Mouse (Mus musculus): ENCODE measurements around the gene Anks1b. TPM values are rescaled to one million over a fixed set of nuclear protein-coding genes. Genes with fewer than 3 reads are reported as not detected.

The Anks1b gene
- polyA plus RNA-seq, 1 experiment from 2014 or later = 1.5 TPM

DNA sequence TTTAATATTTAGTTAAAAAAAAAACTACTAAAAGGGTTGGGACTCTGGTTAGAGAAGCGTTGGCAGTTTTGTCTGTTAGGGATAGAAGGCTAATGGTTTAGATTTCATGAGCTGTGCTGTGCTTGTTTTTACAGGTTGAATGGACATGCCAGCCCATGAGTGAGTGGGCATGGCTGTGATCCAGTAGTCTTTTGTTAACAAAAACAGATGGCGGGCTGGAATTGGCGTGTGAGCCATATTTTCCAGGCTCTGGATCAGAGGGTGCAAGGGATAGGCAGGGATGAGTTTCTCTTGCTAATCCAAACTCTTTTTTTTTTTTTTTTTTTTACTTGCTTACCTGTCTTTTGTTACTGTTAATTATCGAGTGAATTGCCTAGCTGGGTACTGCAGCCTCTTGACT, 38.6 kb downstream of the Anks1b start:
- Histone ChIP-seq H3K4me1 (ENCODE audit: control insufficient read depth, insufficient read depth, low read length) (no peaks in the 10 kb centered on the region), H3K9ac (replicated peaks; ENCODE audit: low read depth, low read length) (no peak overlapping the region), H3K4me3 (ENCODE audit: low read depth, low read length) (no peak overlapping the region), H3K36me3 (ENCODE audit: control insufficient read depth, insufficient read depth, low read length) (no peaks in the 10 kb centered on the region), H3K27ac (ENCODE audit: low read length) (no peak overlapping the region), H3K9me3 (ENCODE audit: control insufficient read depth, low read depth, low read length) (no peaks in the 10 kb centered on the region), H3K27me3 (ENCODE audit: control insufficient read depth, insufficient read depth, low read length) (no peaks in the 10 kb centered on the region), H3K4me2 (replicated peaks; ENCODE audit: low read depth, low read length) (no peak overlapping the region)
- WGBS = 83% methylated on average over 4 of the region's 4 CpGs
- no peak for ATAC-seq (ENCODE audit: insufficient number of reproducible peaks, insufficient read depth, low FRiP score, low read depth)

DNA sequence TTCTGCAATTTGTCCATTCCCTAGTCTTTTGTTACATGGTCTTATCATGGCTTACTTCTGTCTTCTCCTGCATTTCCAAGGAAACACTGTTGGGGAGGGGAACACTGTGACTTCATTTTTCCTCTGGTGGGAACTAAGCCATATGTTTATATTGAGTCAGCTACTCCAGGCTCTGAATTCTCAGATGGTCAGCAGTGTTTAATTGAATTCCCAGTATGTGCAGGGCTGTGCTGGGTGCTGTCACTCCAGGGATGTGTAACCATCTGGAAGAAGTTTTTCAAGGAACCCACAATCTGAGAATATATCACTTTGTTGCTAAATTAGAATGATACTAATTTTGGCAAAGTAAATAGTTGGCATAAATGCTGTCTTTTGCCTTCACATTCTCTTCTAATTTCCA, 39.9 kb downstream of the Anks1b start:
- H3K27me3 ChIP-seq (ENCODE audit: control insufficient read depth, insufficient read depth, low read length) = no peaks in the 10 kb centered on the region
- H3K36me3 ChIP-seq (ENCODE audit: control insufficient read depth, insufficient read depth, low read length) = no peaks in the 10 kb centered on the region
- H3K9me3 ChIP-seq (ENCODE audit: control insufficient read depth, low read depth, low read length) = no peaks in the 10 kb centered on the region
- H3K4me3 ChIP-seq (ENCODE audit: low read depth, low read length) = no peak overlapping the region
- ATAC-seq (ENCODE audit: insufficient number of reproducible peaks, insufficient read depth, low FRiP score, low read depth) = 0 out of 2 replicates have a peak, but pooled peaks have one; percentile 28
- no peak overlapping the region for H3K9ac ChIP-seq (replicated peaks; ENCODE audit: low read depth, low read length)
- H3K27ac ChIP-seq (ENCODE audit: low read length) = no peak overlapping the region
- H3K4me1 ChIP-seq (ENCODE audit: control insufficient read depth, insufficient read depth, low read length) = no peaks in the 10 kb centered on the region
- H3K4me2 ChIP-seq (replicated peaks; ENCODE audit: low read depth, low read length) = no peak overlapping the region

DNA sequence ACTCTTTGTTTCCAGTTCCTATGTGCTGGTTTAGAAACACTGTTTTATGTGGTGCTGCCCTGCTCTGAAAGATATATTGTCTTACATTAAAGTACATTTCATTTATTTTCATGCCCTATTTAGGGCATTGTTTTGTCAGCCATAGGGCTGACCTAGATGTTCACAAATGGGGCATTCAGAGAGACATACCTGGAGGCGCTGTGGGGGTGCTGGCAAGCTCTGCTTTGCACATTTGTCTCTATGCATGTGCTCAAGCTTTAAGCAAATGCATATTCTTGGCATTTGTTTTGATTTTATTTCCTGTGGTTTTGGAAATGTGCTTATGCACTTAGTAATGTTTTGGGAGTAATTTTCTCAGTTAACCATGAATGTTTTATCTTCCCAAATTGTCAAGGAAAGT, 43.8 kb downstream of the Anks1b start:
- 69% methylated on average over 1 of the region's 1 CpGs for WGBS
- no peak overlapping the region for H3K27ac ChIP-seq (ENCODE audit: low read length)
- H3K4me3 ChIP-seq (ENCODE audit: low read depth, low read length) = no peak overlapping the region

DNA sequence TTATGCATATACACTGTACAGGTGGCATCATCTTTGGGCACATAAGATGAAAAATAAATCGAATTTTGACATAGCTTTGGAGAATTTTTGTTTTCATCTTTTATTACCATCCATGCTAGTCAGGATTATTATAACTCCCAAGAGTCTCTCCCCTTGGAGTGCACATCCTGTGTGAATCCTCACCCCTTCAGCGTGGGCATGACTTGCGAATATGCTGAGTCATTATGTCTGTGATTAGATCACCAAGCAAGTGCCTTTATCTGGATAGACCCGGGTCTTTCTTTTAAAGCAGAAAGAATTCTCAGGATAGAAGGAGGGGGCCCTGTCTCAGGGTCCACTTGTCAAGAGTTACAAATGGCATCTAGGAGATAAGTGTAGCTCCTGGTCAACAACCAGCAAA, 48.7 kb downstream of the Anks1b start:
- no peak overlapping the region for H3K4me3 ChIP-seq (ENCODE audit: low read depth, low read length)
- 80% methylated on average over 4 of the region's 4 CpGs for WGBS
- ATAC-seq (ENCODE audit: insufficient number of reproducible peaks, insufficient read depth, low FRiP score, low read depth) = no peak
- H3K27me3 ChIP-seq (ENCODE audit: control insufficient read depth, insufficient read depth, low read length) = no peaks in the 10 kb centered on the region
- H3K9ac ChIP-seq (replicated peaks; ENCODE audit: low read depth, low read length) = no peak overlapping the region
- H3K4me1 ChIP-seq (ENCODE audit: control insufficient read depth, insufficient read depth, low read length) = no peaks in the 10 kb centered on the region
- H3K9me3 ChIP-seq (ENCODE audit: control insufficient read depth, low read depth, low read length) = peaks cover 7% of the 10 kb centered on the region; the same call in 1 of the 2 replicates
- H3K36me3 ChIP-seq (ENCODE audit: control insufficient read depth, insufficient read depth, low read length) = no peaks in the 10 kb centered on the region
- H3K4me2 ChIP-seq (replicated peaks; ENCODE audit: low read depth, low read length) = no peak overlapping the region
- H3K27ac ChIP-seq (ENCODE audit: low read length) = no peak overlapping the region

More for the DNA sequence above, 43.8 kb downstream of the Anks1b start:
- no peaks in the 10 kb centered on the region for H3K27me3 ChIP-seq (ENCODE audit: control insufficient read depth, insufficient read depth, low read length)
- no peak overlapping the region for H3K4me2 ChIP-seq (replicated peaks; ENCODE audit: low read depth, low read length)
- H3K36me3 ChIP-seq (ENCODE audit: control insufficient read depth, insufficient read depth, low read length) = no peaks in the 10 kb centered on the region
- H3K9me3 ChIP-seq (ENCODE audit: control insufficient read depth, low read depth, low read length) = no peaks in the 10 kb centered on the region
- no peak for ATAC-seq (ENCODE audit: insufficient number of reproducible peaks, insufficient read depth, low FRiP score, low read depth)
- no peaks in the 10 kb centered on the region for H3K4me1 ChIP-seq (ENCODE audit: control insufficient read depth, insufficient read depth, low read length)
- no peak overlapping the region for H3K9ac ChIP-seq (replicated peaks; ENCODE audit: low read depth, low read length)

DNA sequence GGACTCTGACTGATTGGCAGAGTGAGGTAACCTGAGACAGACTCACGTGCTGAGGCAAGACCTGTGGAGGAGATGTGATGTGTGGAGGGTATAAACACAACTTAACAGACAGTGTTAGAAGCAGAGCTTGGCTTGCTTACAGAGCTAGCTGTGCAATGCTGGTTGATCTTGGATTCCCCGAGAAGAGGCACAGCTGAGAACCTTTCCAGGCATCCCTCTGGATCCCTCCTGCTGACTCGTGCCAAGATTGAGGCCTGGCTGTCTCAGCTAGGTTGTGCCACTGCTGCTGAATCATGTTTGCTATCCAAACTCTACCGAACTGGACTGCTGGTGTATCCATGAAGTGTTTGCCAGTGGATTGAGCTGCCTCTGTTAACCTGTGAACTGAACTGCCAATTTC, 68.9 kb downstream of the Anks1b start:
- Histone ChIP-seq H3K27ac (ENCODE audit: low read length) (no peak overlapping the region), H3K9me3 (ENCODE audit: control insufficient read depth, low read depth, low read length) (no peaks in the 10 kb centered on the region), H3K27me3 (ENCODE audit: control insufficient read depth, insufficient read depth, low read length) (no peaks in the 10 kb centered on the region), H3K36me3 (ENCODE audit: control insufficient read depth, insufficient read depth, low read length) (no peaks in the 10 kb centered on the region), H3K4me2 (replicated peaks; ENCODE audit: low read depth, low read length) (no peak overlapping the region), H3K4me3 (ENCODE audit: low read depth, low read length) (no peak overlapping the region), H3K4me1 (ENCODE audit: control insufficient read depth, insufficient read depth, low read length) (no peaks in the 10 kb centered on the region), H3K9ac (replicated peaks; ENCODE audit: low read depth, low read length) (no peak overlapping the region)
- WGBS = 64% methylated on average over 4 of the region's 4 CpGs
- ATAC-seq (ENCODE audit: insufficient number of reproducible peaks, insufficient read depth, low FRiP score, low read depth) = no peak

DNA sequence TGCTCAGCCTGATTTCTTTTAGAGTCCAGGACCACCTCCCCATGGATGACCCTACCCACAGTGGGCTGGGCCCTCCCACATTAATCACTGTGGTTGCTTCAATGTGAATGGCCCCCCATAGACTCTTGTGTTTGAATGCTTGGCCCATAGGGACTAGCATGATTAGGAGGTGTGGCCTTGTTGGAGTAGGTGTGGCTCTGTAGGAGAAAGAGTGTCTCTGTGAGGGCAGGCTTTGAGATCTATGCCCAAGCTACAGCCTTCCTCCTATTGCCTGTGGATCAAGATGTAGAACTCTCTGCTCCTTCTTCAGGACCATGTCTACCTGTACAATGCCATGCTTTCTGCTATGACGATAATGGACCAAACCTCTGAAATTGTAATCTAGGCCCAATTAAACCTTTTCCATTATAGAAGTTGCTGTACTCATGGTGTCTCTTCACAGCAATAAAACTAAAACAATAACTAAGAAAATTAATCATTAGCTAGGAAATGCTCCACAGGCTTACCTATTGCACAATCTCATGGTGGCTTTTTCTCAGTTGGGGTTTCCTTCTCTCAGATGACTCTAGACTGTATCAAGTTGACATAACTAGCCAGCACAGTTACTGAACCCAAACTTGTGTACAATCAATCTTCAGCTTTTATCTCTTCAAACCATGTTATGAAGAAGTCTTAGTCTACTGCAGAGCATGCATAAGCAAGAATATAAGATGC, 73.5 kb downstream of the Anks1b start:
- Histone ChIP-seq H3K4me3 (ENCODE audit: low read depth, low read length) (no peak overlapping the region), H3K4me2 (replicated peaks; ENCODE audit: low read depth, low read length) (no peak overlapping the region), H3K4me1 (ENCODE audit: control insufficient read depth, insufficient read depth, low read length) (no peaks in the 10 kb centered on the region), H3K9me3 (ENCODE audit: control insufficient read depth, low read depth, low read length) (no peaks in the 10 kb centered on the region), H3K27me3 (ENCODE audit: control insufficient read depth, insufficient read depth, low read length) (no peaks in the 10 kb centered on the region), H3K27ac (ENCODE audit: low read length) (no peak overlapping the region), H3K9ac (replicated peaks; ENCODE audit: low read depth, low read length) (no peak overlapping the region), H3K36me3 (ENCODE audit: control insufficient read depth, insufficient read depth, low read length) (no peaks in the 10 kb centered on the region)
- no peak for ATAC-seq (ENCODE audit: insufficient number of reproducible peaks, insufficient read depth, low FRiP score, low read depth)
- 92% methylated on average over 1 of the region's 1 CpGs for WGBS

DNA sequence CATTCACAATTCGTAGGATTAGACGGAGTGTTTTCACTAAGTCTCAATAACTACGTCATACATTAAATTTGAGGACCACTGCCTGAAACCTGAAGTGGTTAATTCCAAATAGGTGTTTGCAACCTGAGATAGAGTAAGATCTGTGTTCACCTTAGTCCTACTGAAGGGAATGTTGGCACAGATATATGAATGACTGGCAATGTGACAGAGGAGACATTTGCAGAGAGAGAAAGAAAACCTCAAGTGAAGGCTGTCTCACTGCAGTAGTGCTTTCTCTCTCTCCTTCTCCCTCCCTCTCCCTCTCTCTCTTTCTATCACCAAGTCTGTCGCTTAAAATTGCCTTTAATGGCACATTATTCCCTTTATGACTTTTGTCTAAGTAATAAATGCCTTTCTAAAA, 101.1 kb downstream of the Anks1b start:
- Histone ChIP-seq H3K4me3 (ENCODE audit: low read depth, low read length) (no peak overlapping the region), H3K27me3 (ENCODE audit: control insufficient read depth, insufficient read depth, low read length) (no peaks in the 10 kb centered on the region), H3K27ac (ENCODE audit: low read length) (no peak overlapping the region), H3K36me3 (ENCODE audit: control insufficient read depth, insufficient read depth, low read length) (no peaks in the 10 kb centered on the region), H3K9me3 (ENCODE audit: control insufficient read depth, low read depth, low read length) (no peaks in the 10 kb centered on the region), H3K9ac (replicated peaks; ENCODE audit: low read depth, low read length) (no peak overlapping the region), H3K4me2 (replicated peaks; ENCODE audit: low read depth, low read length) (no peak overlapping the region), H3K4me1 (ENCODE audit: control insufficient read depth, insufficient read depth, low read length) (no peaks in the 10 kb centered on the region)
- WGBS = 77% methylated on average over 4 of the region's 4 CpGs
- ATAC-seq (ENCODE audit: insufficient number of reproducible peaks, insufficient read depth, low FRiP score, low read depth) = no peak

DNA sequence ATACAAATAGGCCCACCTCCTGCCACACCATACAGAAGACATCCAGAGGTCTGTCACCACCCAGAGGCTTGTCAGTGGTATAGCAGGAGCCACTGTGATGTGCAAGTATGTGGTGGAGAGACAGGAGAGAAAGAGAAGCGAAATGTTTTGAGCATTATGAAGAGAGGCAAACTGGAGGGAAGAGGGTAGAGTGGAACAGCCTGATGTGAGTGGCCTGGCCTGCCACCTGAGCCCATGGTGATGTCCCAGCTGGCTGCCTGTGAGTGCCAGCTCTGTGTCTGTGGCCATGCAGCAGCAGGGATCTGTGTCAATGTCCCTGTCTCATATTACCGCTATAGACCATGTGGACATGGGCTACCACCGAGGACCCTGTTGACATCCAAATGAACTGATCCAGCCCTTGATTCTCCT, 102.1 kb downstream of the Anks1b start:
- H3K4me1 ChIP-seq (ENCODE audit: control insufficient read depth, insufficient read depth, low read length) = no peaks in the 10 kb centered on the region
- no peak overlapping the region for H3K9ac ChIP-seq (replicated peaks; ENCODE audit: low read depth, low read length)
- H3K27ac ChIP-seq (ENCODE audit: low read length) = no peak overlapping the region
- no peaks in the 10 kb centered on the region for H3K27me3 ChIP-seq (ENCODE audit: control insufficient read depth, insufficient read depth, low read length)
- no peak for ATAC-seq (ENCODE audit: insufficient number of reproducible peaks, insufficient read depth, low FRiP score, low read depth)
- H3K9me3 ChIP-seq (ENCODE audit: control insufficient read depth, low read depth, low read length) = no peaks in the 10 kb centered on the region
- H3K4me2 ChIP-seq (replicated peaks; ENCODE audit: low read depth, low read length) = no peak overlapping the region
- no peaks in the 10 kb centered on the region for H3K36me3 ChIP-seq (ENCODE audit: control insufficient read depth, insufficient read depth, low read length)
- 58% methylated on average over 3 of the region's 3 CpGs for WGBS
- no peak overlapping the region for H3K4me3 ChIP-seq (ENCODE audit: low read depth, low read length)

DNA sequence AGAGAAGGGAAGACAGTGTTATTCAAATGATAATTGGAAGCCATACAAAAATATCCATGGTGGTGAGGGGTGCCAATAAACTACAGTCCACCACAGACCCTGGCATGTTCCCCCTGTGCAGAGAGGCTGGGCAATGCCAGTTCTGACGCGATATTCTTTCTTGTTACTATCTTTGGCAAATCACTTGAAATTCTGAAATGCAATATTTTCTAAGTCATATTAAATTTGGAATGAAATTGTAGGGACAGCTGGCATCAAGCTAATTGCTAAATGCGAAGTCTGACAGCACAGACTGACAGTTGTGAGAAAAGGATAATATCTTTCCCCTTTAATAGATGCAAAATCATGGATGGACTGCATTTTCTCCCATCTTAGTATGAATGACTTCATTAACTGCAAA, 103.3 kb downstream of the Anks1b start:
- H3K36me3 ChIP-seq (ENCODE audit: control insufficient read depth, insufficient read depth, low read length) = no peaks in the 10 kb centered on the region
- 83% methylated on average over 3 of the region's 3 CpGs for WGBS
- H3K4me1 ChIP-seq (ENCODE audit: control insufficient read depth, insufficient read depth, low read length) = no peaks in the 10 kb centered on the region
- H3K27me3 ChIP-seq (ENCODE audit: control insufficient read depth, insufficient read depth, low read length) = no peaks in the 10 kb centered on the region
- H3K9me3 ChIP-seq (ENCODE audit: control insufficient read depth, low read depth, low read length) = no peaks in the 10 kb centered on the region
- no peak overlapping the region for H3K4me3 ChIP-seq (ENCODE audit: low read depth, low read length)
- ATAC-seq (ENCODE audit: insufficient number of reproducible peaks, insufficient read depth, low FRiP score, low read depth) = no peak
- no peak overlapping the region for H3K9ac ChIP-seq (replicated peaks; ENCODE audit: low read depth, low read length)
- H3K27ac ChIP-seq (ENCODE audit: low read length) = no peak overlapping the region
- H3K4me2 ChIP-seq (replicated peaks; ENCODE audit: low read depth, low read length) = no peak overlapping the region

Data from stomach, embryonic 14.5 days (tissue).